Mouse (Mus musculus) neural tube, embryonic 15.5 days (tissue): ENCODE data around the gene Fam83b. TPM values are rescaled to one million over a fixed set of nuclear protein-coding genes. Genes with fewer than 3 reads are reported as not detected.

ENCODE experiments used
- ATAC-seq: fragments of 200-750 bp; cut with Nextera tagmentation; 2 replicates; pipeline ENCODE4 v1.8.0; 2017; ENCODE audit warnings: mild to moderate bottlenecking, moderate TSS enrichment, moderate library complexity; ENCODE audit not compliant: low FRiP score
- H3K27ac ChIP-seq: fragments of 300-500 bp; sonication (generic); replicated peaks from 2 replicates; pipeline ENCODE4 v1.5.1; 2015; ENCODE audit warnings: mild to moderate bottlenecking, inconsistent platforms
- H3K27me3 ChIP-seq: fragments of 300-500 bp; sonication (generic); replicated peaks from 2 replicates; pipeline ENCODE4 v1.6.1; 2015; ENCODE audit warnings: inconsistent platforms
- H3K36me3 ChIP-seq: fragments of 300-500 bp; sonication (generic); 2 replicates; pipeline ENCODE4 v1.6.1; 2015; ENCODE audit warnings: inconsistent platforms
- H3K4me1 ChIP-seq: fragments of 300-500 bp; sonication (generic); 2 replicates; pipeline ENCODE4 v1.6.1; 2015; ENCODE audit warnings: inconsistent platforms
- H3K4me2 ChIP-seq: fragments of 300-500 bp; sonication (generic); 2 replicates; pipeline ENCODE4 v1.6.1; 2015; ENCODE audit warnings: inconsistent platforms, mild to moderate bottlenecking, moderate library complexity
- H3K4me3 ChIP-seq: fragments of 300-500 bp; sonication (generic); replicated peaks from 2 replicates; pipeline ENCODE4 v1.5.1; 2015; ENCODE audit warnings: mild to moderate bottlenecking, inconsistent platforms
- H3K9ac ChIP-seq: fragments of 300-500 bp; sonication (generic); replicated peaks from 2 replicates; pipeline ENCODE4 v1.6.1; 2015; ENCODE audit warnings: mild to moderate bottlenecking, inconsistent platforms
- H3K9me3 ChIP-seq: fragments of 300-500 bp; sonication (generic); replicated peaks from 2 replicates; pipeline ENCODE4 v1.6.1; 2016; ENCODE audit warnings: inconsistent platforms
- WGBS: fragments of 180-500 bp; shearing (Covaris S2); methylation state at CpG from one replicate; pipeline ENCODE4 v1.1.7; 2015; ENCODE audit warnings: mixed read lengths; 5-methylcytosine and 5-hydroxymethylcytosine counted together
- polyA plus RNA-seq: library from polyadenylated mRNA; unstranded; fragments of >200 nt; fragmentation: Nextera tagmentation; extraction: Ambion mirVana; gene quantifications from 2 replicates; pipeline ENCODE4 v1.2.1, GENCODE M21; 2015

The Fam83b gene
- polyA plus RNA-seq, result 0.06 and 1.1 TPM in 2 replicates

GRCm38 (mm10) chr9:76566515-76567280 is at the start of gene Fam83b:
Gene Fam83b, minus strand, starts transcription at chr9:76567116.
- Histone ChIP-seq H3K4me3 (peak within 1 kb of the TSS; percentile 54), H3K36me3 (no peaks in the 10 kb centered on the region), H3K9ac (peak within 1 kb of the TSS; percentile 41), H3K27ac (no peak within 1 kb of the TSS), H3K4me1 (peaks cover 20% of the 10 kb centered on the region), H3K4me2 (peak within 1 kb of the TSS; percentile 100), H3K9me3 (no peaks in the 10 kb centered on the region), H3K27me3 (peaks cover 12% of the 10 kb centered on the region)
- ATAC-seq, result peak; percentile 64; the same call in 1 of the 2 replicates
- WGBS, result 4% methylated on average over 40 of the region's 40 CpGs

DNA sequence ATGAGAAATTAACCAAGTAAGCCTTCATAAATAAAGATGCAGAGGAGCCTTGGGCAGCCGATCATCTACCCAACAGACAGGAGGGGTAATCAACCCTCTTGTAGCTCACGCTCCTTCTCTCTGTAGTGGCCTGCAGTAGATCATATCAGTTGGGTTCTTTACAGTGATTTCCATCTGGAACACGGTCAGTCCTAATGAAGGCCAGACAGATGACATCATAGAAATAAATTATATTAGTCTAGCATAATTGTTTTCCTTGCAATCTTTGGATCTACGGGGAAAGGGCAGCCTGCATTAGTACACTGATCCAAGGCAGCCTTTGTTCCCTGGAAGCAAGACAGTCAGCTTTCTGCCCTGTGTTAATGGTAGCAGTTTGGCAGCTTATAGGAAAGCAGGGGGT is 47.2 kb upstream of the Fam83b start:
- no peak overlapping the region for H3K9ac ChIP-seq
- no peaks in the 10 kb centered on the region for H3K9me3 ChIP-seq
- no peak for ATAC-seq
- no peak overlapping the region for H3K27ac ChIP-seq
- no peaks in the 10 kb centered on the region for H3K4me1 ChIP-seq
- H3K27me3 ChIP-seq, result no peaks in the 10 kb centered on the region
- WGBS, result 75% methylated on average over 4 of the region's 4 CpGs
- no peak overlapping the region for H3K4me2 ChIP-seq
- H3K36me3 ChIP-seq, result no peaks in the 10 kb centered on the region
- H3K4me3 ChIP-seq, result no peak overlapping the region

DNA sequence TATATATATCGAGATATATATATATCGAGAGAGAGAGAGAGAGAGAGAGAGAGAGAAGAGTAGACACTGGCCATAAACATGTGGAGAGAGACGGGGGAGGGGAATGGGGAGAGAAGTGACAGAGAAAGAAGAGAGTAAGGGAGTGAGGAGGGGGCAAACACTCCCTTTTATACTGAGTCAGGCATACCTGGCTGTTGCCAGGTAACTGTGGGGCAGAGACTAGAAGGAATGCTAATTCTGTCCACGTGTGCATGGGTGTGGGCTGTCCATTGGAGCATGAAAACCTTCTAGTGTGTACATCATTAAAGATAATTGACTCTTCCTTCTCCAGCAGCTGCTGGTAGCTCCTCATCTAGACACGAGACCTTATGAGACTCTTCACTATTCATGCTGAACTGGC is 36.8 kb upstream of the Fam83b start:
- no peaks in the 10 kb centered on the region for H3K4me1 ChIP-seq
- no peak overlapping the region for H3K4me3 ChIP-seq
- H3K4me2 ChIP-seq, result no peak overlapping the region
- no peaks in the 10 kb centered on the region for H3K9me3 ChIP-seq
- no peak overlapping the region for H3K27ac ChIP-seq
- no peak for ATAC-seq
- H3K9ac ChIP-seq, result no peak overlapping the region
- no peaks in the 10 kb centered on the region for H3K36me3 ChIP-seq
- H3K27me3 ChIP-seq, result no peaks in the 10 kb centered on the region
- 77% methylated on average over 5 of the region's 5 CpGs for WGBS

DNA sequence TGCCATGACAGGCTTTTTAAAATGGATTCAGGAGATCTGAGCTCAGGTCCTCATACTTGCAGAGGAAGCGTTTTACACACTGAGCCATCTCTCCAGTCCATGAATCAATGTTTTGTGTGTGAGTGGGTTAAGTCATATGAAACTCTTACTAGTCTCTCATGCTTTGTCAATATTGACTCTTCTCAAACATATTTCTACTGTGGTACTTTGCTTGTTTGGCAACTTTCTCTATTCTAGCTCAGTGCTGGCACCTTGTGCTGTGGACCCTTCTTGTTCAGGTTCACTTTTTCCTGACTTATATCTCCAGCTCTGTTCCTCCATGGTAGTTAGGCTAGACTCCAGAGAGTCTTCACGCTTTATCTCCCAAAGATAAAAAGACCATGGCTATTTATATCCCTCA is 36.0 kb upstream of the Fam83b start:
- H3K4me1 ChIP-seq, result no peaks in the 10 kb centered on the region
- H3K9me3 ChIP-seq, result no peaks in the 10 kb centered on the region
- WGBS, result 90% methylated on average over 2 of the region's 2 CpGs
- H3K27me3 ChIP-seq, result no peaks in the 10 kb centered on the region
- H3K4me3 ChIP-seq, result no peak overlapping the region
- H3K9ac ChIP-seq, result no peak overlapping the region
- no peak overlapping the region for H3K27ac ChIP-seq
- no peak overlapping the region for H3K4me2 ChIP-seq
- no peaks in the 10 kb centered on the region for H3K36me3 ChIP-seq
- no peak for ATAC-seq

DNA sequence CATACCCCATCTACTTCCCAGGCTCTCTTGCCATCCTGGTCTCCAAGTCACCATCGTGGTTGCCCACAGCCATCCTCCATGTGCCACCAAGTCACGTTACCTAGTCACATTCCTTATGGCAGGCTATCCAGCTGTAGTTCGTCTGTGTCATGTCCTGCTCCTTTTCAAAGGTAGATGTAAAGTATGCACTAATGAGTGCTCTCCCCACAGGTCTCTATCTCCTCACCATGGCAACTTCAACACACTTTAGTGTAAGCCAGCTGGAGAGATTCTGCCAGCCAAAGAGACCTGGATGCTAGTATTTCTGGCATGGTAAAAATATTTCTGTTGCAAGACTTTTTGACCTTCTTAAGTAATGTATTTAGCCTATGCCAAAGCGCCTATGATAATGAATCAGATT is 30.5 kb upstream of the Fam83b start:
- H3K4me2 ChIP-seq, result no peak overlapping the region
- no peak overlapping the region for H3K27ac ChIP-seq
- no peak overlapping the region for H3K4me3 ChIP-seq
- no peaks in the 10 kb centered on the region for H3K36me3 ChIP-seq
- no peaks in the 10 kb centered on the region for H3K4me1 ChIP-seq
- H3K9me3 ChIP-seq, result no peaks in the 10 kb centered on the region
- H3K9ac ChIP-seq, result no peak overlapping the region
- no peak for ATAC-seq
- H3K27me3 ChIP-seq, result no peaks in the 10 kb centered on the region
- WGBS, result 80% methylated on average over 4 of the region's 4 CpGs

GRCm38 (mm10) chr9:76593841-76594240 is 26.9 kb upstream of the Fam83b start:
- no peak for ATAC-seq
- Histone ChIP-seq H3K4me1 (no peaks in the 10 kb centered on the region), H3K4me3 (no peak overlapping the region), H3K9ac (no peak overlapping the region), H3K36me3 (no peaks in the 10 kb centered on the region), H3K4me2 (no peak overlapping the region), H3K9me3 (no peaks in the 10 kb centered on the region), H3K27me3 (no peaks in the 10 kb centered on the region), H3K27ac (no peak overlapping the region)
- WGBS, result 44% methylated on average over 2 of the region's 2 CpGs

- no peak overlapping the region for H3K27ac ChIP-seq
- ATAC-seq, result no peak
Observed at GRCm38 (mm10) chr9:76583943-76584342, 17.0 kb upstream of the Fam83b start.

DNA sequence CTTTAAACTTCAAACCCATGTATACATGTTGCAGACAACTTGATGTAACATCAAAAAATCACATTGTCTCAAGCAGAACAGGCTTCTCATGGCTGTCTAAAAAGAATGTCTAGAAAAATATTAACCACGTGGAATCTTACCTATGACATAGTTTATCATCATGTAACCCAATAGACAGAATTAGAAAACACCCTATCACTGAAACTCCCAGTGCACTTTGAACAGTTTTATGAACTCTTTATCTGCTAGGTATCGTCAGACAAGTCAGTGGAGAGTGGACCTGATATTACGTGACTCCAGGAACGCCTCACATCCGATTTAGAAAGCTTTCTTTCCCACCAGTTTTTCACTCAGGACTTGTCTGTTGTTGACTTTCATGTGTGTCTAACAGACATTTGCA is 15.1 kb upstream of the Fam83b start:
- Histone ChIP-seq H3K9ac (no peak overlapping the region), H3K36me3 (no peaks in the 10 kb centered on the region), H3K27ac (no peak overlapping the region), H3K27me3 (no peaks in the 10 kb centered on the region), H3K4me2 (no peak overlapping the region), H3K4me1 (no peaks in the 10 kb centered on the region), H3K4me3 (no peak overlapping the region), H3K9me3 (no peaks in the 10 kb centered on the region)
- ATAC-seq, result no peak
- 92% methylated on average over 5 of the region's 5 CpGs for WGBS

More at GRCm38 (mm10) chr9:76583943-76584342, 17.0 kb upstream of the Fam83b start:
- no peaks in the 10 kb centered on the region for H3K27me3 ChIP-seq
- H3K4me1 ChIP-seq, result no peaks in the 10 kb centered on the region
- H3K4me3 ChIP-seq, result no peak overlapping the region
- no peak overlapping the region for H3K9ac ChIP-seq
- H3K9me3 ChIP-seq, result no peaks in the 10 kb centered on the region
- H3K4me2 ChIP-seq, result no peak overlapping the region
- H3K36me3 ChIP-seq, result no peaks in the 10 kb centered on the region
- WGBS, result 93% methylated on average over 6 of the region's 6 CpGs

DNA sequence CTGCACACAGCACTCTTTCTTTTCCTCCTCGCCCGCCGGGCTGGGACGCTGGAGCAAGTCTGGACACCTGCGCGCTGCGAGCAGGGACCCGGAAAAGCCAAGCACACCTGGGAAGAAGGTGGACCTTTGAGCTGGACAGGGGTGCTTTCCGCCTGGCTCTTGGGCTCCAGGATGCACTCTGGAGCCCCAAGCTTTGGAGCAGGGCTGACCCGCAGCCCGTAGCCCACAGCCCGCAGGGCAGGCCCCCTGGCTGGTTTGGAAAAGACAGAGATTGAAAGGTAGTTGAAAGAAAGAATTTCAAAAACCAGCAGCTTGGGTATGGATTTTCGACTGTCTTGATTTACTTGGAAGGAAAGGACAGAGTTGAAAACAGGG is 352 bp upstream of the Fam83b start:
- Histone ChIP-seq H3K27ac (no peak overlapping the region), H3K9me3 (no peaks in the 10 kb centered on the region), H3K4me1 (peaks cover 20% of the 10 kb centered on the region), H3K27me3 (peaks cover 12% of the 10 kb centered on the region), H3K9ac (peak overlapping the region; percentile 41), H3K4me2 (peak overlapping the region; percentile 100), H3K4me3 (peak overlapping the region; percentile 54), H3K36me3 (no peaks in the 10 kb centered on the region)
- no peak for ATAC-seq
- 4% methylated on average over 13 of the region's 13 CpGs for WGBS

DNA sequence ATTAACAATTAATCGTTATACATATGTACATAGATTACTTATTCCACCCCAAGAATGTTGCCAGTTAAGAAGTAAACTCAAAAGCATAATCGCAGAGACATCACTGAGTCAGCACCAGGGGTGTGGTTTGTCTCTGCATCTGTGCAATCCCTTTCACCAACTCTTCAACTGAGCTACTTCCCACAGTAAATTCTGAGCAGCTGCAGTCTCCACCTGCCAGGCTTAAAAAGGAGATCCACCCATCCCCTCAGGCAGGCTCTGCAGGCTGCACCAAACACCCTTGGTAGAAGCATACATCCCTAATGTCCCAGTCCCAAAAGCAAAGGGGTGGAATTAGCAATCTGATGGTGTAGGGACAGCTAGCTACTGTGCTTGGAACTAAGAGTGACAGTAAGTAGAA is 1.3 kb downstream of the Fam83b start:
- no peaks in the 10 kb centered on the region for H3K36me3 ChIP-seq
- no peak overlapping the region for H3K4me3 ChIP-seq
- no peak overlapping the region for H3K27ac ChIP-seq
- peaks cover 20% of the 10 kb centered on the region for H3K4me1 ChIP-seq
- H3K9me3 ChIP-seq, result no peaks in the 10 kb centered on the region
- ATAC-seq, result no peak
- no peak overlapping the region for H3K9ac ChIP-seq
- no peak overlapping the region for H3K4me2 ChIP-seq
- peaks cover 12% of the 10 kb centered on the region for H3K27me3 ChIP-seq
- 88% methylated on average over 2 of the region's 2 CpGs for WGBS

DNA sequence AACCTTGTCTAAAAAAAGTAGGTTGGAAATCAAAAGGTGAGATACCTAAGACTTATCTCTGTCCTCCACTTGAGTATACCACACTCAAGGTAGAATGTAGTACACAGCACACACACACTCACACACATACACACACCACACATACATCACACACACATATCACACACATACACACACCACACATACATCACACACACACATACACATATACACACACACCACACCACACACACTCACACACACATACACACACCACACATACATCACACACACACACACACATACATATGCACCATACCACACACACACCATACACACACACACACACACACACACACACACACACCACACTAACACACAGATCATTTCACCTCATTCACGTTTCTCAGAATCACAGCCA is 2.8 kb downstream of the Fam83b start:
- H3K36me3 ChIP-seq, result no peaks in the 10 kb centered on the region
- no peaks in the 10 kb centered on the region for H3K9me3 ChIP-seq
- H3K4me1 ChIP-seq, result peaks cover 20% of the 10 kb centered on the region
- peaks cover 12% of the 10 kb centered on the region for H3K27me3 ChIP-seq
- no peak overlapping the region for H3K9ac ChIP-seq
- no peak overlapping the region for H3K4me3 ChIP-seq
- WGBS, result 84% methylated on average over 1 of the region's 1 CpGs
- H3K27ac ChIP-seq, result no peak overlapping the region
- ATAC-seq, result no peak
- no peak overlapping the region for H3K4me2 ChIP-seq

GRCm38 (mm10) chr9:76562794-76563193 is 4.1 kb downstream of the Fam83b start:
- 27% methylated on average over 6 of the region's 6 CpGs for WGBS

More at GRCm38 (mm10) chr9:76562794-76563193, 4.1 kb downstream of the Fam83b start:
- no peak overlapping the region for H3K27ac ChIP-seq
- H3K9me3 ChIP-seq, result no peaks in the 10 kb centered on the region
- peaks cover 12% of the 10 kb centered on the region for H3K27me3 ChIP-seq
- no peak overlapping the region; the same call in 1 of the 2 replicates for H3K4me2 ChIP-seq
- no peak overlapping the region for H3K4me3 ChIP-seq
- H3K9ac ChIP-seq, result no peak overlapping the region
- H3K36me3 ChIP-seq, result no peaks in the 10 kb centered on the region
- H3K4me1 ChIP-seq, result peaks cover 20% of the 10 kb centered on the region
- ATAC-seq, result no peak
